Mouse (Mus musculus): Measurements from ENCODE around the gene Drd2.

Gene Drd2

GRCm38 (mm10) chr9:49340136-49341043 lies at the start of gene Drd2:
Gene Drd2 (plus strand): TSS chr9:49340627.
- DNase-seq (ENCODE audit: low read depth), result no peak

- no peak for DNase-seq (ENCODE audit: low read depth)
Measured at GRCm38 (mm10) chr9:49295101-49295500, 45.3 kb upstream of the Drd2 start.

- DNase-seq (ENCODE audit: low read depth), result no peak
Measured at GRCm38 (mm10) chr9:49307576-49307975, 32.9 kb upstream of the Drd2 start.

DNA sequence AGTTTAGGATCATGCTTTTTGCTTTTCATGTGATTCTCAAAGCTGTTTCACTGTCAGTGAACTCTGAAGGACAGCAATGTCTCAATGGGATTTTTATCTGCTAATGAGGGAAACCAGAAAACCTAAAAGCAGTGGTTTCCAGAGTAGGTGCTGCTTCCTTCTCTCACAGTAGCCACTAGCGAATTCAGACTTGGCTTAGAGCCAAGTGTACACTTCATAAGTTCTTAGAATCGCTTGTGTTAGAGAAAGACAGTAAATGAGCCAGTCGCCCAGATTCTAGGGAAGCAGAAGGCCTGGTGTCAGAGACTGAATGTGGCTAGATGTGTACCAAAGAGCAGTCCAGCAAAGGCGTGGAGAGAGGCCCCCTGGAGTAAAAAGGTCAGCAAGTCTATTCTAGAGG lies 29.6 kb upstream of the Drd2 start:
- DNase-seq (ENCODE audit: low read depth), result no peak

DNA sequence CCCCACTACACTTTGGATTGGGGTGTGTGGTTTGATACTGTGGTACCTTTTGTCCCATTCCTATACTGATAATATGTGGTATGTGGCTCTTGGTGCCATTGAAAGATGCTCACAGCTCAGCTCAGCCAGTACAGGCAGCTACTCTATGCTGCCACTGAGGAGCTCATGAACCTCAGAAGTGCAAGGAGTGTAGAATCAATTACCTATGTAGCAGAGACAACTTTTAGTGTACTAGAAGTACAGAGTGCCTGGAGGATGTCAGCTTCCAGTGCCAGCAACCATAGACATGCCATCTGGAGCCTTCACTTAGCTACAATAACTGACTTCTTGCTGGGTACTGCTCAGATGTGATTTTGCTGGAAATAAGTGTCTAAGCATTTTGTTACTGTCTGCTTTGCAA lies 21.8 kb upstream of the Drd2 start:
- no peak for DNase-seq (ENCODE audit: low read depth)

- no peak for DNase-seq (ENCODE audit: low read depth)
Measured at GRCm38 (mm10) chr9:49341044-49341365, 578 bp downstream of the Drd2 start.

DNA sequence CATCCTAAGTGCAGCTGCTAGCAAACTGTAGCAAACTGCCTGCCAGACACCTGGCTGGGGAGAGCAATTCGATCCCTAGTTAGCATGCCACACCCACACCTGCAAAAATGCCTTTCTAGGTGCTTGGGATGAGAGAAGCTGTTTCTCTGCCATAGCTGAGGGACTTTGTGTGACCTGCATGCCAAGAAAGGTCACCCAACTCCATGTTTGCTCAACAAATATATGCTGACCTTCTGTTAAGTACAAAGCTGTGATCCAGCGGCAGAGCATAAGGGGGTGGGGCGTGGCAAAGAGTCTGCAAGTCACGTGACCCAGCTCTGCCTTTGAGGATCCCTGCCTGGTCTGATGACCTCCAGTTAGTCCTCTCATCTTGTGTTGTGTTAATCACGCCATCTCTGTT lies 25.3 kb downstream of the Drd2 start:
- no peak for DNase-seq (ENCODE audit: low read depth)

DNA sequence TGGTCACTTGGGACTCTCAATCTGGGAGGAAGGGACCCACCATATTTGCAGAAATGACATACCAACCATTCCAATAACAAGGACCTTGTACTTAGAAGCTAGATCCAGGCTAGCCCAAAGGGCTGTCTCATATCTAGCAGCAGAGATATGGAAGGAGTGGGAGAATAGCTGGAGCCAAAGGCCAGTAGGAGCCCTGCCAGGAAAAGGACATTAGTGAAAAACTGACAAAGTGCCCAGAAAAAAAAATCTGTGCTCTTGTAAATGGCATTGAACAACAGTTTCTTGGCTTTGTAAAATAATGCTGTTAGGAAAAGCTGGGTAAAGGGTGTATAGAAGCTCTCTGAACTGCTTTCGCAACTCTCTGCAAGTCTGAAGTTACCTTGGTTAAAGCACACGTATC lies 33.5 kb downstream of the Drd2 start:
- no peak for DNase-seq (ENCODE audit: low read depth)

GRCm38 (mm10) chr9:49379962-49380361 lies 39.5 kb downstream of the Drd2 start:
- no peak for DNase-seq (ENCODE audit: low read depth)

- no peak for DNase-seq (ENCODE audit: low read depth)
Measured at GRCm38 (mm10) chr9:49384041-49384440, 43.6 kb downstream of the Drd2 start.

DNA sequence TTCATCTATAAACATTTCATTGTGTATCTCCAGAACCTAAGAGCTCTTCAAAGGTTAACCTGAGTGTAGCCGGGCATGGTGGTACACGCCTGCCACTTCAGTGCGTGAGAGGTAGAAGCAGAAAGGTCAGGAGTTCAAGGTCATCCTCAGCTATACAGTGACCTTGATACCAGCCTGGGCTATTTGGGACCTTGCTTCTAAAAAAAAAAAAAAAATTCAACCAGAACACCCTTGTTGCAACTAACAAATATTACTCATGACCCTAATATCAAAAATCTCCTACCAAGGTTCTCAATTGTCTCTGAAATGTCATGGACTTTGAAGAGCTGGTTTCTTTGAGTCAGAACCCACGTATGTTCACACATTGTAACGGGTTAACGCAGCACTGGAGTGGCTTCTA lies 44.4 kb downstream of the Drd2 start:
- DNase-seq (ENCODE audit: low read depth), result no peak

DNA sequence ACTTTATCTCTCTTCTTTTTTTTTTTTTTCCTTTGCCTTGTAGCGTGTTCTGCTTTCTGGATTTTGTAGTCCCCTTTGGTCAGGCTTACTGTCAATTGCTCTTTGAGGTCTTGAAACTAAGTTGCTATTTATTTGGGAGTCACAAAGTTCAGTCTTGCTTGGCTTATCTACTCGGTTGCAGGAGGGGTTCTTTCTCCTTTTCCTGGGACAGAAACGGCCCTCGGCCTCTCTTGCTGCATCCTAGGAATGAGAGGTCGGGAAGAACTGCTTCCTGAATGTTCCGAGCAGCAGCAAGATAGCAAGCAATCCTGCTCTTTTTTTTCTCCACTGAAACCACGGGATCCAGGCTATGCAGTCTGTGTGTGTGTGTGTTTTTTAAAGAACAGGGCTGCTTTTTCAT lies 44.9 kb downstream of the Drd2 start:
- no peak for DNase-seq (ENCODE audit: low read depth)

DNA sequence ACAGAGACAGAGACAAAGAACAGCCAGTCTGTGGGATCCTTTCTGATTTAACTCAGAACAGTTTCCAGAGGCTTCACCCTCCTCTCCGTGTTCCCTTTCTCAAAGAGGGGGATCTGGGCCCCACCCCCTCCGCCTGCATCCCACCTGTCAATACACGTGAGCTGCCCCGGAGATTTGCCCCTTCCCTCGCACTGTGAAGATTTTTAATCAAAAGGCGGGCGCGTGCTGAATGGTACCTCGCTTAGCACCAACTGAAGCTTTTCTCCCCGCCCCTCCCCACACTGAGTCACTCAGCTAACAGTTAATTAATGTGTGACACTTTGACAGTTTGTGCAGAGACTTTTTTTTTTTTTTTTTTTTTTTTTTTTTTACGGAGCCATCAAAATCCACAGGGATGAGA lies 45.7 kb downstream of the Drd2 start:
- DNase-seq (ENCODE audit: low read depth), result no peak

GRCm38 (mm10) chr9:49392242-49392641 lies 51.8 kb downstream of the Drd2 start:
- no peak for DNase-seq (ENCODE audit: low read depth)

DNA sequence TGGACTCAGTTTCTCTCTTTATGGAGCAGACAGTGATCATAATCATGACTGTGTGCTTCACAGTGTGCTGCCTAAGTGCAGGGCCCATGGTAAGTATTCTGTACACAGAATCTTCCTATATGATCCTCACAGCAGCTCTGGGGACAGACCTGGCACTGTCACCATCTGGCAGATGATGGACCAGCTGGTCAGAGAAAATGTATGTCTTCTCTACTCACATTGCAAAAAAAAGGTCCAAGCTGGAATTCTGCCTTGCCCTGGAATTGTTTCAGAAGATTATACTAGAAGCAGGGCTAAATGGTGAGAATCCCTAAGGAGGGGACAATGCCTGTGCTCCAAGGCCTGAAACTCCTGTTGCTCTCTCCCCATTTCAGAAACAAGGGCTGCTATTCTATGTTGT lies 55.6 kb downstream of the Drd2 start:
- DNase-seq (ENCODE audit: low read depth), result no peak

GRCm38 (mm10) chr9:49403711-49404110 lies 63.3 kb downstream of the Drd2 start:
- DNase-seq (ENCODE audit: low read depth), result no peak

DNA sequence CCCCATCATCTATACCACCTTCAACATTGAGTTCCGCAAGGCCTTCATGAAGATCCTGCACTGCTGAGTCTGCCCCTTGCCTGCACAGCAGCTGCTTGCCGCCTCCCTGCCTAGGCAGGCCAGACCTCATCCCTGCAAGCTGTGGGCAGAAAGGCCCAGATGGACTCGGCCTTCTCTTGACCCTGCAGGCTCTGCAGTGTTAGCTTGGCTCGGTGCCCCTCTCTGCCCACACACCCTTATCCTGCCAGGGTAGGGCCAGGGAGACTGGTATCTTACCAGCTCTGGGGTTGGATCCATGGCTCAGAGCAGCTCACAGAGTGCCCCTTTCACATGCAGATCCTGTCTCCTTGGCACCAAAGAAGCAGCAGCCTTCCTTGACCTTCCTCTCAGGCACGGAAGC lies 66.6 kb downstream of the Drd2 start:
- DNase-seq (ENCODE audit: low read depth), result no peak

- DNase-seq (ENCODE audit: low read depth), result no peak
Measured at GRCm38 (mm10) chr9:49410621-49411020, 70.2 kb downstream of the Drd2 start.

GRCm38 (mm10) chr9:49423866-49424265 lies 83.4 kb downstream of the Drd2 start:
- no peak for DNase-seq (ENCODE audit: low read depth)

GRCm38 (mm10) chr9:49425585-49425984 lies 85.2 kb downstream of the Drd2 start:
- no peak for DNase-seq (ENCODE audit: low read depth)

DNA sequence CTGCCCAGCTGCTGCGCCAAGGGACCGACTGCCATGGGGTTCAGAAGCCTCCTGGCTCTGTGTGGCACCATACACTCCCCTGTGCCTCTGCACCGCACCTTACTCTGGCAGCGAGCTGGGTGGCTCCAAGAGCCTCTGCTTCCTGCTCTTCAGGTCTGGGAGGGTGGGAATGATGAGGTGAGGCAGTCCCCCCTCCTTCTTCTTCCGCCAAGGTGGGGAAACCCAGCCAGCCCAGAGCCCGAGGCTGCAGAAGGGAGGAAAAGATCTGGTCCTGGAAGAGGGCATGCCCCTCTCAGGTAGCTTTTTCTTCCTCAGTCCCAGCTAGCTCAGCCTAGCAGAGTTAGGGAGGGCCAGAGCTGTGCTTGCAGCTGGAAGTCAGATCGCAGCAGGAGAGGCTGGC lies 86.5 kb downstream of the Drd2 start, which contains the start of gene Ankk1:
TSS of gene Ankk1 (minus strand) at position 101 of the 400 bp plus-strand sequence.
- DNase-seq (ENCODE audit: low read depth), result no peak

DNA sequence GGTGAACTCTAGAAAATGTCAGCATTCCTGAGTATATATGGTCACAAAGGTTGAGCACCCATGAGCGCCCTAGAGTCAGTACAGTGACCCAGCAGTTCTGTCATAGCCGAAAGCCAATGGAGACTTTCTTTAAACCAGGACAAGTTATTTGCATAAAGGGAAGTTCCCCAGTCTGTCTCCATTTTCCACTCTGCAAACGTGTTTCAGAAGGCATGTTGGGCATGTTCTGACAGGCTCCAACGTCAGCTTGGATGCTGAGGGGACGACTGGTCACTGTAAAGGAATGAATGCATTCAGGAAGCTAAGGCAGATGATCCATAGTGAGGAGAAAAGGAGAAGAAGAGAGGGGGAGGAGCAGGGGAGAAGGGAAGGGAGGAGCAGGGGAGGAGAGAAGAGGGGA lies 87.1 kb downstream of the Drd2 start:
- DNase-seq (ENCODE audit: low read depth), result no peak

- no peak for DNase-seq (ENCODE audit: low read depth)
Measured at GRCm38 (mm10) chr9:49442621-49443020, 102.2 kb downstream of the Drd2 start.

- DNase-seq (ENCODE audit: low read depth), result no peak
Measured at GRCm38 (mm10) chr9:49450491-49450890, 110.1 kb downstream of the Drd2 start.

Data from naive thymus-derived CD4-positive, alpha-beta T cell, adult 2 months (primary cell).